Mouse (Mus musculus): Measurements from ENCODE around the gene Zdhhc3.

Zdhhc3 gene

GRCm38 (mm10) chr9:123115566-123115965 lies 2.6 kb upstream of the Zdhhc3 start:
- DNase-seq (ENCODE audit: low spot score in 2 of 2) = no peak

GRCm38 (mm10) chr9:123113931-123114330 lies 926 bp upstream of the Zdhhc3 start:
- no peak for DNase-seq (ENCODE audit: low spot score in 2 of 2)

GRCm38 (mm10) chr9:123111751-123112221 lies 1.2 kb downstream of the Zdhhc3 start:
- DNase-seq (ENCODE audit: low spot score in 2 of 2) = no peak

- DNase-seq (ENCODE audit: low spot score in 2 of 2) = no peak
These were observed 3.8 kb downstream of the Zdhhc3 start for GRCm38 (mm10) chr9:123109188-123109587.

- DNase-seq (ENCODE audit: low spot score in 2 of 2) = no peak
These were observed 5.8 kb downstream of the Zdhhc3 start for GRCm38 (mm10) chr9:123107186-123107585.

- no peak for DNase-seq (ENCODE audit: low spot score in 2 of 2)
These were observed 8.6 kb downstream of the Zdhhc3 start for GRCm38 (mm10) chr9:123104362-123104761.

DNA sequence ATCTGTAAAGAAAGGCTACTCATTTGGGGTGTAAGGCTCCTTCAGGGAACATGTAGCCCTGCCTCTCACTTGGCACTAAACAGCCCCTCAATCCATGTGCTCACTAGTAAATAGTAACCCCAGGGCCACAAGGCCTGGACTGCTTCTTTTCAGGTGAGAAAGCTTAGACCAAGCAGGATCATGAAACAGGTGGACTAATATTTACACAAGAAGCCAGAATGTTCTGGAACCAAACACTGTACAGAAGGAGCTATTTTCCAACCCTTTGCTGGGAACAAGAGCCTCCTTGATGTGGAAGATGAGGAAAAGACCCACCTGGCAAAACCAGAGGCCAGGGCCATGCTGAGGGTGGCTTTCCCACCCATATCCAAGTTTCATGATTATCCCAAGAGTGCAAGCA lies 9.6 kb downstream of the Zdhhc3 start:
- no peak for DNase-seq (ENCODE audit: low spot score in 2 of 2)

GRCm38 (mm10) chr9:123099631-123100455 lies 13.2 kb downstream of the Zdhhc3 start:
- no peak for DNase-seq (ENCODE audit: low spot score in 2 of 2)

- DNase-seq (ENCODE audit: low spot score in 2 of 2) = no peak
These were observed 22.2 kb downstream of the Zdhhc3 start for GRCm38 (mm10) chr9:123090844-123091243.

DNA sequence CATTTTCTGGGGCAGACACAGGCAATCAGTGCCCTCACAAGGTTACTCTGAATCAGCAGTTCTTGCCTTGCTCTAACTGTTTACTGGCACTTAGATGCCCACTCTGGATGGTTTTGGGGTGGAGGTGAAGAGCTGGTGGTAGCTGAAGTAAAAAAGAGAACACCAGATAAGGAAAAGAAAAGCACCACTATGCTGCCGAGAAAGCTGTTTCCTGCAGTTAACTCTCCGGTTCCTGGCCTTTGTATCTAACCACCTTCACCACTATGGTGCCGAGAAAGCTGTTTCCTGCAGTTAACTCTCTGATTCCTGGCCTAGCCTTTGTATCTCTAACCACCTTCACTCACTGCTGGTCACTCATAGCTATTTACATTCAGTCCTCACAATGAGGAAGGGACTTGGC lies 25.4 kb downstream of the Zdhhc3 start:
- no peak for DNase-seq (ENCODE audit: low spot score in 2 of 2)

DNA sequence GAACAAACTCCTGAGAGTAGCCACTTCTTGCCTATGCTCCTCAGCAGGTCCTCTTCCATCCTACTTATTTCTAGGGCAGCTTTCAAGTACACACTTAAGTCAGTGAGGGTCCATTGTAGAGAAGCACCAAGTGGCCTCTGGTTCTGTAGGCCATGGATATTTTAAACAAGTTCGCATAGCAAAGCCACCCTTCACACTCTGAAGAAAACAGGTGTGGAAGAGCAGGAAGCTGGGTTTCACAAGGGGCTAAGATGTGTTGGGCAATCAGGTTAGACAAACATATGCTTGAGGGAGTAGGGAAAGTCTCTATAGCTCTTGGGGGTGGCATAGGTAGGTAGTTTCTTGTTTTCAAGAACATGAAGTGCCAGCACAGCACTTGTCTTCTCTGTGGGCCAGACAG lies 27.6 kb downstream of the Zdhhc3 start:
- no peak for DNase-seq (ENCODE audit: low spot score in 2 of 2)

DNA sequence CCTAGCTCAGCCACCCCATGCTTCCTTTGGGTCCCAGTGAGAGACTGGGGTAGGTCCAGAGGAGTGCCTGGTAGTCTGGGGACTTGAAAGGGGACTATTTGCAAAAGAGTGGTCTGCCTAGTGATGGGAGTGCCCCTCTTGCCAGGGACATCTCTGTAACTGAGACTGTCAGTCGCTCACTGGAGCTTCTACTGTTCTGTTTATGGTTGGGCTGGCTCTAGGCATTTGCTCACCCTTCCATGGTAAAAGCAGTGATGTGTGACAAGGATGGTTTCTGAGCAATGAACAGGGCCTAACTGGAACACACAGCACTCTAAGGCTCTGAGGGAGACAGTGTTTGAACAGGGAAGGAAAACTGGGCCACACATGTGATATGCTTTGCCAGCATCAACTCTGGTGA lies 32.2 kb downstream of the Zdhhc3 start:
- no peak for DNase-seq (ENCODE audit: low spot score in 2 of 2)

- DNase-seq (ENCODE audit: low spot score in 2 of 2) = no peak
These were observed 32.6 kb downstream of the Zdhhc3 start for GRCm38 (mm10) chr9:123080355-123080754.

- DNase-seq (ENCODE audit: low spot score in 2 of 2) = no peak
These were observed 33.9 kb downstream of the Zdhhc3 start for GRCm38 (mm10) chr9:123079149-123079548.

- no peak for DNase-seq (ENCODE audit: low spot score in 2 of 2)
These were observed 52.8 kb downstream of the Zdhhc3 start for GRCm38 (mm10) chr9:123060172-123060571.

DNA sequence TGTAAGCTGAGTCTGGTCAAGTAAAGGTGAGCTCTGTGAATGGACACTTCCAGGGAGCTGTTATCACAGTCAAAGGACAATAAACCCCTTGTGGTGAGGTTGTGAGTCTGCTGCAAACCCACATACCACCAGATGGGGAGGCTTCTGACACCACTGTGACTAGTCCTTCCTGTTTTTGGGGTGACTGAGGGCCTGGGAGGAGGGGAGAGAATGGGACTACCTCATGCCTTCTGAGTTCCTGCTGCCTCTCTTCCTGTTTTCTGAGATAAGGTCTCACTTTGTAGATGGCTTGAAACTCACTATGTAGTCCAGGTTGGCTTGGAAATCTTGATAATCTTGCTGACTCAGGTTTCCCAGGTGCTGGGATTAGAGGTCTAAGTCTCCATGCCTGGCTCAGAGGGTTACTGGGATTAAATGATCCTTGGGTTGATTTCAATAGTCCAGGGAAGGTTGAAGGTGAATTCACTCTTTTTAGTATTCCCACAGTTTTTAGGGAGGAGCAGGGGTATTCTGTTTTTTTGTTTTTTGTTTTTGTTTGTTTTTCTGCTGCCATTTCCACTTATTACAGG lies 54.2 kb downstream of the Zdhhc3 start:
- DNase-seq (ENCODE audit: low spot score in 2 of 2) = no peak

- no peak for DNase-seq (ENCODE audit: low spot score in 2 of 2)
These were observed 65.3 kb downstream of the Zdhhc3 start for GRCm38 (mm10) chr9:123047665-123048064.

DNA sequence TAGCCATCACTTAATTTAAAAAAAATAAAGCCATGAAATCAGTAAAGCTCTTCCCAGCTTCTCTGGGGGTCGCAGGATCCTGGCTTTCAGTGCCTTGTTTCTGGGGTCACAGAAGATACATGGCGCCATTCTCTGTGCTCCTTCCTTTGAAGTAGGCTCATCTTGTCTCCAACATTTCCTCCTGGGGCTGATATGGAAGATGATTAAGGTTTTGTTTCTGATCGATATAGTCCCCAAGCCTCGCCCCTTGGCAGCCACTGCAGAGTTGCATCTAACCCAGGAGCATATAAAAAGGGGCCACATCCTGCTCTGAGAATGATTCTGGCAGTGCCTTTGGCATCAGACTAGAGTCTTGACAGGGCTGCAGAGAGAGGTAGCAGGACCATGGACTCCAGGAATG lies 78.6 kb downstream of the Zdhhc3 start, which contains the start of gene Tgm4:
Tgm4 (plus strand) TSS at position 301 of the 400 bp plus-strand sequence.
- no peak for DNase-seq (ENCODE audit: low spot score in 2 of 2)

- DNase-seq (ENCODE audit: low spot score in 2 of 2) = no peak
These were observed 81.3 kb downstream of the Zdhhc3 start for GRCm38 (mm10) chr9:123031496-123032246.

DNA sequence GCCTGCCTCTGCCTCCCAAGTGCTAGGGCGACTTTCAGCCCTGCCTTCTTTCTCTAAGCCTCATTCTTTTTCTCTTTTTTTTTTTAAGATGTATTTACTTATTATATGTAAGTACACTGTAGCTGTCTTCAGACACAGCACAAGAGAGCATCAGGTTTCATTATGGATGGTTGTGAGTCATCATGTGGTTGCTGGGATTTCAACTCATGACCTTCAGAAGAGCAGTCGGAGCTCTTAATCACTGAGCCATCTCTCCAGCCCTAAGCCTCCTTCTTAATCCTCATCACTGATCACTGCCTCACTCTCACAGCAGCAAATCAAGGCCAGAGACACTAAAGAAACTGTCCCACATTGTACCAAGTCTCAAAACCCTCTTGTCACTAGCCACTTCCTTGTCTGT lies 88.8 kb downstream of the Zdhhc3 start:
- no peak for DNase-seq (ENCODE audit: low spot score in 2 of 2)

DNA sequence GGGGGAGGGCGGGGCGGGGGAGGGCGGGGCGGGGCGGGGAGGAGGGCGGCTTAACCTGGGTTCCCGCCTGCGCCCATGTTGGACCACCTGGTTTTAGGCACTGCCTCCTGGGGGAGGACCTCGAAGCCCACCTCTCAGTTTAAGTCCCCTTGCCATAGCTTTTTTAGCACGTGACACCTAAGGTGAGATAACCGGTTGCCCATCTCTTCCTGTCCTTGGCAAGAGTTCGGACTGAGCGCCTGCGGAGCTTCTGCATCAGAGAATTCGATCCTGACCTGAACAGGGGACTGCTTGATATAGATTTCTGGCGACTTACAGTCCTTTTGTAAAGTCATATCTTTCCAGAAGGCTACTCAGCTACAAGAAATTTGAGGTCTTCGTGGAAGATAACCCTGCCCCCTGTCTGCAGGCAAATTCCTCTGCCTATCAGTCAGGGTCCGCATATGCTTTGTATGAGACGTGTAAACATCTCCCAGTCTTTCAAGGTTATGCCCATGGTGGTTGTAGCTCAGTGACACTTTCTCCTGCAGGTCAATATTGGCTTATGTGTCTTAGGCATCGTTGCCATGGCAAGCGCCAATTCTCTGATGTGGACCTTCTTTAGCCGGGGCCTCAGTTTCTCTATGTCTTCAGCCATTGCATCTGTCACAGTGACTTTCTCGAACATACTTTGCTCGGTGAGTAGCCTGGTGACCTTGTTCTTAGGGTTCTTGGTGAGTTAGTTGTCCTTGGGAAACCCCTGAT lies 91.2 kb downstream of the Zdhhc3 start:
- DNase-seq (ENCODE audit: low spot score in 2 of 2) = no peak

Data from spleen, postnatal 14 days (tissue).